Mouse (Mus musculus) adrenal gland, postnatal 4 days (tissue): ENCODE measurements at regions not wholly inside any gene's neighbourhood (a gene's known extent, or its start where the extent isn't known, plus 50 kb on each side); places are given as distances from the start of the nearest gene placed in this dataset.

ENCODE experiments used
- DNase-seq, 2 experiments: peaks; one replicate each; pipeline ENCODE4 v3.0.0; 2021 to 2022; ENCODE audit warnings: low spot score in 2 of 2, mixed read lengths in 2 of 2

GRCm38 (mm10) chrX:21293666-21294065 lies 118.2 kb upstream of the Gm21876 start:
- peak in 1 of 2 experiments; percentile 18 for DNase-seq

DNA sequence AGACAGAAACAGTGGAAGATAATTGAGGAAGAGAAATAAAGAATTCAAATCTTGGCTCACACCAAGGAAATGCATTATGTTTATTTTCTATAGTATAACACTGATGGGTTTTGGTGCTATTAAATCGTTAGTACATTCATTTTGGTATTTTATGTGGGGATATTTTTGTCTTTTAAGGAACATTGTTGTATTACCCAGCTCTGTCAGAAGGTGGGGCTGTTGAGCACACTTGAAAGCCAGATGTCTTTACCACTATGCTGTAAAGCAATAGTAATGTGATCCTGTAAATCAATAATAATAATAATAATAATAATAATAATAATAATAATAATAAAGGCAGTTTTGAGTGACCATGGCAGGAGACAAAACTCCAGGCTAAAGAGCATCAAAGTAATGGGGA lies 120.0 kb upstream of the Gm21876 start:
- DNase-seq, result no peak

- no peak for DNase-seq
Observed at GRCm38 (mm10) chrX:21297349-21297748, 121.9 kb upstream of the Gm21876 start.

DNA sequence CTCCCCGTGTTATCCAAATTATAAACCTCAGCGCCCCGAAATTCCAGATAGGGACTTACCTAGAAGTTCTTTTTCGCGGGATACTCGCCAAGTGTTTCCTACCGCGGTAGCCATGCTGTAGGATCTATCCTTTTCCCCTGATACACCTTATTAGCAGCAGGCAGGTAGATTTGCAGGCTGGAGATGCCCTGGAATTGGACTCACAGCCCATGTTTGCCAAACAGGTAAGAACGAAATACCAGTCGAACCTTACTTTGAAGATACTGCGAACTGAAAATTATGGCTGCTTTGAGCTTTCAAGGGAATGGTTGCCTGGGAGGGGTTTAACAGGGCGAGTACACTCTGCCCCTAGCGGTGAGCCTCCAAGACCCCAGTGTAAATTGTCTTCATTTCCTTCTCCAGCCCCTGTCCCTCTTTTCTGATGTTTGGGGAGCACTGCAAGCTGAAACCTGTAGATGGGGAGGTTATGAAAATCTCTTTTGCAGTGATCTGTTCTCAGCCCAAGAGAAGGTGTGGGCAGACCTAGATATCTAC lies 149.8 kb upstream of the Agtr2 start:
- DNase-seq, result no peak

DNA sequence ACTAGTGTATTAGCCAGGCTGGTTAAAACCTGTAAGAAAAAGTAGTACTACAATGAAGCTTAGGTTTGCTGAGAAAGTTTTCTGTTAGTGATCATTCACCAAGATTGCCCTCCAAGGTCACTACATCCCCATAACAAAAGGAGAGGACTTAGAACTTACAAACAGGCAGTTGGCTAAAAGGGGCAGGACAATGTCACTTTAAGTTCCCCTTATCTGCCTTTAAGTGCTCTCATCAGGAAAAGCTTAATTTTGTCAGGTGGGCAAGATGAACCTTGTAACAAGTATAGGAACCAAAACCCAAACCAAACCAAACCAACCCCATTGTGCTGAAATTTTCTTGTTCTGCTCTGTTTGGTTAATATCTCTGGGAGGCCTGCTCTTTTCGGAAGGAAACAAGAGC lies 139.9 kb upstream of the Agtr2 start:
- DNase-seq, result no peak

DNA sequence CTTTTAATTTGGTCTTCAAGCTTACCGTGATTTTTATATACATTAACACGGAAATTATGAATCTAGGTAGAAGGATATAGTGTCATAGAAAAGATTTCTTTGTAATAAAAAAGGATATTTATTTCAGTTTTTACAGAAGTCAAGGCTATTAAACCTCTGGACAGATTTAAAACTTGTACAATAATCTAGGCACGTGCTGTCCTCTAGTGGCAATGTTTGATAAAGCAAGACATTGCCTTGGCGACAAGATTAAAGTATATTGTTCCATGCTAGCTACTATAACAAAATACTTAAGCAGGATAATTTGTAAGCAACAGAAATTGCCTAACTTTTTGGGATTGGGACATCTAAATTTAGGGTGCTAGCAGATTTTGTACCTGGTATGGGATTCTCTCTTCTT lies 133.8 kb upstream of the Agtr2 start:
- no peak for DNase-seq

DNA sequence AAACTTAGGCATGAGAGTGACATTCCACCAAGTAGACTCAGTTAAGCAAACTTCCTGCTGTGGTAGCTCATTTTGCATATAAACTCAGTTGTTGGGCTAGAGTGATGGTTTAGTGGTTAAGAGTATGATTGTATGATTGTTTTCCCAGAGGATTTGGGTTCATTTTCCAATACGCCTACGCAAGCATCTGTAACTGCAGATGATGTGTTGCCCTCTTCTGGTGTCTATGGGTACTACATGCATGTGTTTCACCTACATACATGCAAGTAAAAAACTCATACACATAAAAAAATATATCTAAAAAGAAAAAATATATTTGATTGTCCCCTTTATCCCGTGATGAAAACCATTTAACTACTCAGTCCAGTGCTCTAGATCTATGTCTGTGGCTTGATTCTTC lies 132.0 kb upstream of the Agtr2 start:
- no peak for DNase-seq

DNA sequence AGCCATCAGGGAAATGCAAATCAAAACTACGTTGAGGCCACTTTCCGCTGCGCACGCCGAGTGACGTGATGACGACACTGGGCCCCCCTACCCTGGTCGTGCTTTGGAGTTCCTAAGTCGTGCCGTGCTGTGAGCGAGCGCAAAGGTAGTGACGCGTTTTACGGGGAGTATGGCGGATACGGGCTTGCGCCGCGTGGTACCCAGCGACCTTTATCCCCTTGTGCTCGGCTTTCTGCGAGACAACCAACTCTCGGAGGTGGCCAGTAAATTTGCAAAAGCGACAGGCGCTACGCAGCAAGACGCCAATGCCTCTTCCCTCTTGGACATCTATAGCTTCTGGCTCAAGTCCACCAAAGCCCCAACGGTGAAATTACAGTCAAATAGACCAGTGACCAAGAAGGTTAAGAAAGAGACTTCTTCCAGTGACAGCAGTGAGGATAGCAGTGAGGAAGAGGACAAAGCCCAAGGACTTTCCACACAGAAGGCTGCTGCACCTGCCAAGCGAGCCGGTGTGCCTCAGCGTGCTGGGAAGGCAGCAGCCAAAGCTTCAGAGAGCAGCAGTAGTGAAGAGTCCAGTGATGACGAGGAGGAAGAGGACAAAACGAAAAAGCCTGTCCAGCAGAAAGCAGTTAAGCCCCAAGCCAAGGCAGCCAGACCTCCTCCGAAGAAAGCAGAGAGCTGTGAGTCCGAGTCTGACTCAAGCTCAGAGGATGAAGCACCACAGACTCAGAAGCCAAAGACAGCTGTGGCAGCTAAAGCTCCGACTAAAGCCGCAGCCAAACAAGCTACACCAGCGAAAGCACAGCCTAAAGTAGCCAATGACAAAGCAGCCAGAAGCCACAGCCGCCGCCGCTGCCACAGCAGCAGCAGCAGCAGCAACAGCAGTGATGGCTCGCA lies 123.3 kb upstream of the Agtr2 start:
- peak in 1 of 2 experiments; percentile 1 for DNase-seq

GRCm38 (mm10) chrX:21385221-21385620 lies 99.1 kb upstream of the Agtr2 start:
- no peak for DNase-seq

- no peak for DNase-seq
Observed at GRCm38 (mm10) chrX:21389992-21390391, 94.4 kb upstream of the Agtr2 start.

GRCm38 (mm10) chrX:21393212-21393611 lies 91.1 kb upstream of the Agtr2 start:
- DNase-seq, result no peak

- DNase-seq, result no peak
Observed at GRCm38 (mm10) chrX:21424797-21425196, 59.5 kb upstream of the Agtr2 start.

DNA sequence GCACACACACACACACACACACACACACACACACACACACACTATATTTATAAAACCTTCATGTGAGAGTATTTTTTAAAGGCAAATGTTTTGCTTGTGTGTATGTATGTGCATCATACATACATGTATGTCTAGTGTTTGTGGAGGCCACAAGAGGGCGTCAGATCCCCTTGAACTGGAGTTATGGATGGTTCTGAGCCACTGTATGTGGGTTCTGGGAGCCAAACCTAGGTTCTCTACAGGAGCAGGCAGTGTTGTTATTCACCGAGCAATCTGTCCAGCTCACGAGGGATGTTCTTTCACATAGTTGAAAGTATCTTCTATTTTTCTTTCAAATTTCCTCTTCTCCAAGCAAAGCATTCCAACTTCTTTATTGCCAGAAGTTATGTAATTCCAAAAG lies 56.3 kb upstream of the Agtr2 start:
- no peak for DNase-seq

DNA sequence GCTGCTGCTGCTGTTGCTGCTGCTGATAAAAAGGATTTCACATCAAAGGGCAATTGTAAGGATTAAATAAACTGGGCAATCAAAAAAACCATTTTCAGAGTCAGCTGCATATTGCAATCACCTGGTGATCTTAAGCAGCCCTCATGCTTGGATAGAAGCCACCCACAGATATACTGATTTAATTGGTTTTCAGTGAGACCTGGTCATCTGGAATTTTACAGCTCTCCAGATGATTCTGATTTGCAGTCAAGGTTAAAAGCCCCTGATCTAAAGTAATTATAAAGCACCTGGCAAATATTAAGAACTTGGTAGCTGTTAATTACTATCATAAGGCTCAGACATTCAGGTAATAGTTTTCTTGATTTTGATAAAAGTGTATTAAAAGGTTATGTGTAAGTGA lies 50.8 kb upstream of the Agtr2 start:
- no peak for DNase-seq
